ENCODE assay signal across 8 mouse cellular contexts in genomic region chr5:142401641-142402625, GRCm38 (mm10). TPM values are rescaled to one million over a fixed set of nuclear protein-coding genes. Genes with fewer than 3 reads are reported as not detected.
DNase-seq lines count a peak whose midpoint lies in the region; ATAC-seq lines count a peak whose summit lies in the region.

No protein-coding gene starts in this region.

- peak overlapping the region; percentile 95 for H3K27ac ChIP-seq in forebrain, embryonic 10.5 days
- 0 out of 2 replicates have a peak overlapping the region, but pooled peaks have one; percentile 13 for H3K27ac ChIP-seq in macrophage
- H3K27ac ChIP-seq in stomach, embryonic 14.5 days (ENCODE audit: low read length), result peak overlapping the region; percentile 55

- H3K36me3 ChIP-seq in forebrain, embryonic 10.5 days (replicated peaks), result peaks cover 35% of the 10 kb centered on the region
- H3K36me3 ChIP-seq in macrophage (ENCODE audit: inconsistent target), result 0 out of 2 replicates have a peak, but pooled peaks cover 7% of the 10 kb centered on the region
- H3K36me3 ChIP-seq in stomach, embryonic 14.5 days (ENCODE audit: control insufficient read depth, insufficient read depth, low read length), result peaks cover 4% of the 10 kb centered on the region; the same call in 1 of the 2 replicates

- H3K4me1 ChIP-seq in forebrain, embryonic 10.5 days, result peaks cover 59% of the 10 kb centered on the region
- peaks cover 42% of the 10 kb centered on the region for H3K4me1 ChIP-seq in stomach, embryonic 14.5 days (ENCODE audit: control insufficient read depth, insufficient read depth, low read length)

- H3K79me2 ChIP-seq in macrophage (ENCODE audit: inconsistent target), result peaks cover 53% of the 10 kb centered on the region

- ATAC-seq in inflammation-experienced regulatory T-cells, adult 6 months, result peak; percentile 51
- ATAC-seq in stomach, embryonic 14.5 days (ENCODE audit: insufficient number of reproducible peaks, insufficient read depth, low FRiP score, low read depth), result no peak; the same call in 1 of the 2 replicates

- peak; percentile 31 for DNase-seq in ovary, postnatal 10 days (ENCODE audit: low spot score)
- DNase-seq in ovary, adult 18-20 months (ENCODE audit: low spot score), result no peak
- DNase-seq in adrenal gland, adult 18-20 months (ENCODE audit: low spot score in 2 of 2), result peak; percentile 44 to 49
- DNase-seq in forebrain, embryonic 10.5 days (ENCODE audit: extremely low spot score, low spot score), result peak; percentile 57
- no peak for DNase-seq in layer of hippocampus, adult 9-11 months

- no peaks in the 10 kb centered on the region for H3K9me3 ChIP-seq in forebrain, embryonic 10.5 days
- no peaks in the 10 kb centered on the region for H3K9me3 ChIP-seq in stomach, embryonic 14.5 days (ENCODE audit: control insufficient read depth, low read depth, low read length)

- peak overlapping the region; percentile 96 for H3K4me3 ChIP-seq in forebrain, embryonic 10.5 days
- peak overlapping the region; percentile 57 for H3K4me3 ChIP-seq in macrophage (ENCODE audit: inconsistent target)
- peak overlapping the region; percentile 92 for H3K4me3 ChIP-seq in stomach, embryonic 14.5 days (ENCODE audit: low read depth, low read length)

- H3K9ac ChIP-seq in stomach, embryonic 14.5 days (replicated peaks; ENCODE audit: low read depth, low read length), result peak overlapping the region; percentile 93

- WGBS in forebrain, embryonic 10.5 days, result 2% methylated on average over 67 of the region's 67 CpGs
- under 1% methylated on average over 66 of the region's 67 CpGs for WGBS in macrophage (ENCODE audit: missing documents)
- WGBS in stomach, embryonic 14.5 days, result under 1% methylated on average over 48 of the region's 67 CpGs

- H3K4me2 ChIP-seq in stomach, embryonic 14.5 days (replicated peaks; ENCODE audit: low read depth, low read length), result peak overlapping the region; percentile 91

- no peaks in the 10 kb centered on the region for H3K27me3 ChIP-seq in forebrain, embryonic 10.5 days (ENCODE audit: poor library complexity, severe bottlenecking)
- H3K27me3 ChIP-seq in stomach, embryonic 14.5 days (ENCODE audit: control insufficient read depth, insufficient read depth, low read length), result no peaks in the 10 kb centered on the region

RNA-seq across cellular contexts. Expression of gene Foxk1, which starts 0.6 kb away (rescaled TPM):
- total RNA-seq in adrenal gland, adult 18-20 months (2021), result 10 to 100 TPM; 17.9 to 22.1 TPM
- polyA plus RNA-seq in forebrain, embryonic 10.5 days (2016; fragmentation: Nextera tagmentation; extraction: Ambion mirVana), result 4.3 and 5.2 TPM in 2 replicates
- polyA plus RNA-seq in inflammation-experienced regulatory T-cells, adult 6 months (2017; shearing (Covaris generic)), result 10 to 100 TPM in 1 of 3 experiments, 1 to 10 TPM in 2; 6.3 to 10.1 (median 8.5) TPM
- total RNA-seq in macrophage (2018; cell fraction: chromatin; rRNA removed), result 10 to 100 TPM in 14 of 26 experiments, 1 to 10 TPM in 12; 3.4 to 17.4 (median 11.5) TPM
- 10 to 100 TPM in 25 of 26 experiments, 1 to 10 TPM in 1; 9.9 to 19.0 (median 14.0) TPM for total RNA-seq in macrophage (2018; cell fraction: cytosol; rRNA removed)
- total RNA-seq in macrophage (2018; cell fraction: nucleus; rRNA removed), result 10 to 100 TPM in 18 of 26 experiments, 1 to 10 TPM in 8; 7.9 to 18.3 (median 12.9) TPM
- 8.6 to 10.0 TPM (median 9.3 TPM) in 3 replicates for polyA plus RNA-seq in macrophage (2018)
- polyA plus RNA-seq in stomach, embryonic 14.5 days (2014; fragmentation: Nextera tagmentation; extraction: Ambion mirVana), result 3.9 and 4.1 TPM in 2 replicates

Comparison
In these comparisons a context has a peak if more than half of its experiments do, and no peak if none do; other contexts are left out.
1. DNase-seq: peak in ovary, postnatal 10 days (single experiment), adrenal gland, adult 18-20 months (2 of 2) and forebrain, embryonic 10.5 days (single experiment); none in ovary, adult 18-20 months (single experiment) and layer of hippocampus, adult 9-11 months (single experiment).
2. H3K27ac ChIP-seq: peak in every context shown above with its lines; median percentile 95 in forebrain, embryonic 10.5 days; 55 in stomach, embryonic 14.5 days; 13 in macrophage.
3. Peak in every context shown above with its lines, with median percentiles within 50 percentile points of each other: H3K4me3 ChIP-seq.